Mouse (Mus musculus): ENCODE results near the gene Olfr571. TPM values are rescaled to one million over a fixed set of nuclear protein-coding genes. Genes with fewer than 3 reads are reported as not detected.

The Olfr571 gene
- total RNA-seq (2014; rRNA removed) (not detected in 2 replicates), polyA plus RNA-seq (2012; rRNA removed) (not detected in 2 replicates)

- no peak within 1 kb of the TSS for H3K9ac ChIP-seq (ENCODE audit: low read depth, low read length)
- H3K4me3 ChIP-seq (ENCODE audit: insufficient read depth, low read depth, low read length), result no peak within 1 kb of the TSS
- DNase-seq (ENCODE audit: extremely low read depth, low read depth, low spot score), result no peak
- no peaks in the 10 kb centered on the region for H3K79me2 ChIP-seq (ENCODE audit: control insufficient read depth, insufficient read depth, low read length)
- H3K27me3 ChIP-seq (ENCODE audit: control insufficient read depth, insufficient read depth, low read length), result no peaks in the 10 kb centered on the region
- no peak for TF ChIP-seq POLR2A (IDR thresholded peaks at IDR 0.05; ENCODE audit: extremely low read depth, insufficient read depth, low read length)
- H3K4me1 ChIP-seq (ENCODE audit: control insufficient read depth, insufficient read depth, low read length), result no peaks in the 10 kb centered on the region
- WGBS, result 50% methylated on average over 4 of the region's 4 CpGs
- H3K27ac ChIP-seq (replicated peaks; ENCODE audit: insufficient read depth, low read depth, low read length), result no peak within 1 kb of the TSS
- H3K36me3 ChIP-seq (ENCODE audit: control insufficient read depth, insufficient read depth, low read length), result no peaks in the 10 kb centered on the region
These were observed at the start of gene Olfr571 for GRCm38 (mm10) chr7:102917032-102917875. Gene Olfr571 (minus strand): TSS chr7:102917536.

GRCm38 (mm10) chr7:102962360-102962759 lies 45.0 kb upstream of the Olfr571 start, which contains the start of gene Olfr576:
Gene Olfr576 (plus strand): TSS chr7:102962660.
- 18% methylated on average over 2 of the region's 2 CpGs for WGBS
- H3K27me3 ChIP-seq (ENCODE audit: control insufficient read depth, insufficient read depth, low read length), result no peaks in the 10 kb centered on the region
- no peak within 1 kb of the TSS for H3K9ac ChIP-seq (ENCODE audit: low read depth, low read length)
- H3K36me3 ChIP-seq (ENCODE audit: control insufficient read depth, insufficient read depth, low read length), result no peaks in the 10 kb centered on the region
- TF ChIP-seq CTCF (IDR thresholded peaks at IDR 0.05; ENCODE audit: low read depth, low read length), result no peak
- no peak for TF ChIP-seq POLR2A (IDR thresholded peaks at IDR 0.05; ENCODE audit: extremely low read depth, insufficient read depth, low read length)
- H3K27ac ChIP-seq (replicated peaks; ENCODE audit: insufficient read depth, low read depth, low read length), result no peak within 1 kb of the TSS
- H3K4me3 ChIP-seq (ENCODE audit: insufficient read depth, low read depth, low read length), result no peak within 1 kb of the TSS
- H3K4me1 ChIP-seq (ENCODE audit: control insufficient read depth, insufficient read depth, low read length), result no peaks in the 10 kb centered on the region
- DNase-seq (ENCODE audit: extremely low read depth, low read depth, low spot score), result no peak
- H3K79me2 ChIP-seq (ENCODE audit: control insufficient read depth, insufficient read depth, low read length), result no peaks in the 10 kb centered on the region

GRCm38 (mm10) chr7:102958593-102958992 lies 41.3 kb upstream of the Olfr571 start, which contains the start of gene Olfr575:
Gene Olfr575 (minus strand): TSS chr7:102958775.
- H3K36me3 ChIP-seq (ENCODE audit: control insufficient read depth, insufficient read depth, low read length), result no peaks in the 10 kb centered on the region
- DNase-seq (ENCODE audit: extremely low read depth, low read depth, low spot score), result no peak
- no peak for TF ChIP-seq CTCF (IDR thresholded peaks at IDR 0.05; ENCODE audit: low read depth, low read length)
- no peak for TF ChIP-seq POLR2A (IDR thresholded peaks at IDR 0.05; ENCODE audit: extremely low read depth, insufficient read depth, low read length)
- H3K27ac ChIP-seq (replicated peaks; ENCODE audit: insufficient read depth, low read depth, low read length), result no peak within 1 kb of the TSS
- no peaks in the 10 kb centered on the region for H3K79me2 ChIP-seq (ENCODE audit: control insufficient read depth, insufficient read depth, low read length)
- no peak within 1 kb of the TSS for H3K9ac ChIP-seq (ENCODE audit: low read depth, low read length)
- no peak within 1 kb of the TSS for H3K4me3 ChIP-seq (ENCODE audit: insufficient read depth, low read depth, low read length)
- WGBS, result 11% methylated on average over 1 of the region's 1 CpGs
- H3K27me3 ChIP-seq (ENCODE audit: control insufficient read depth, insufficient read depth, low read length), result no peaks in the 10 kb centered on the region
- H3K4me1 ChIP-seq (ENCODE audit: control insufficient read depth, insufficient read depth, low read length), result no peaks in the 10 kb centered on the region

- Histone ChIP-seq H3K36me3 (ENCODE audit: control insufficient read depth, insufficient read depth, low read length) (no peaks in the 10 kb centered on the region), H3K9ac (ENCODE audit: low read depth, low read length) (no peak overlapping the region), H3K27ac (replicated peaks; ENCODE audit: insufficient read depth, low read depth, low read length) (no peak overlapping the region), H3K27me3 (ENCODE audit: control insufficient read depth, insufficient read depth, low read length) (no peaks in the 10 kb centered on the region), H3K79me2 (ENCODE audit: control insufficient read depth, insufficient read depth, low read length) (no peaks in the 10 kb centered on the region), H3K4me1 (ENCODE audit: control insufficient read depth, insufficient read depth, low read length) (no peaks in the 10 kb centered on the region), H3K4me3 (ENCODE audit: insufficient read depth, low read depth, low read length) (no peak overlapping the region)
- DNase-seq (ENCODE audit: extremely low read depth, low read depth, low spot score), result no peak
- WGBS, result 77% methylated on average over 3 of the region's 3 CpGs
- TF ChIP-seq POLR2A (IDR thresholded peaks at IDR 0.05; ENCODE audit: extremely low read depth, insufficient read depth, low read length) (no peak), CTCF (IDR thresholded peaks at IDR 0.05; ENCODE audit: low read depth, low read length) (no peak)
These were observed 40.8 kb upstream of the Olfr571 start for GRCm38 (mm10) chr7:102958137-102958536.

GRCm38 (mm10) chr7:102950732-102951131 lies 33.4 kb upstream of the Olfr571 start:
- H3K36me3 ChIP-seq (ENCODE audit: control insufficient read depth, insufficient read depth, low read length), result no peaks in the 10 kb centered on the region
- H3K79me2 ChIP-seq (ENCODE audit: control insufficient read depth, insufficient read depth, low read length), result no peaks in the 10 kb centered on the region
- no peak for TF ChIP-seq POLR2A (IDR thresholded peaks at IDR 0.05; ENCODE audit: extremely low read depth, insufficient read depth, low read length)
- no peak for TF ChIP-seq CTCF (IDR thresholded peaks at IDR 0.05; ENCODE audit: low read depth, low read length)
- no peaks in the 10 kb centered on the region for H3K27me3 ChIP-seq (ENCODE audit: control insufficient read depth, insufficient read depth, low read length)
- 29% methylated on average over 1 of the region's 1 CpGs for WGBS
- no peak overlapping the region for H3K27ac ChIP-seq (replicated peaks; ENCODE audit: insufficient read depth, low read depth, low read length)
- H3K4me1 ChIP-seq (ENCODE audit: control insufficient read depth, insufficient read depth, low read length), result no peaks in the 10 kb centered on the region
- H3K4me3 ChIP-seq (ENCODE audit: insufficient read depth, low read depth, low read length), result no peak overlapping the region
- no peak for DNase-seq (ENCODE audit: extremely low read depth, low read depth, low spot score)
- no peak overlapping the region for H3K9ac ChIP-seq (ENCODE audit: low read depth, low read length)

GRCm38 (mm10) chr7:102948167-102948566 lies 30.8 kb upstream of the Olfr571 start, which contains the start of gene Olfr574:
Gene Olfr574 (plus strand): TSS chr7:102948467.
- 96% methylated on average over 1 of the region's 1 CpGs for WGBS
- H3K79me2 ChIP-seq (ENCODE audit: control insufficient read depth, insufficient read depth, low read length), result no peaks in the 10 kb centered on the region

More at GRCm38 (mm10) chr7:102948167-102948566, 30.8 kb upstream of the Olfr571 start, which contains the start of gene Olfr574:
- H3K9ac ChIP-seq (ENCODE audit: low read depth, low read length), result no peak within 1 kb of the TSS
- DNase-seq (ENCODE audit: extremely low read depth, low read depth, low spot score), result no peak
- H3K4me1 ChIP-seq (ENCODE audit: control insufficient read depth, insufficient read depth, low read length), result no peaks in the 10 kb centered on the region
- no peaks in the 10 kb centered on the region for H3K27me3 ChIP-seq (ENCODE audit: control insufficient read depth, insufficient read depth, low read length)
- TF ChIP-seq POLR2A (IDR thresholded peaks at IDR 0.05; ENCODE audit: extremely low read depth, insufficient read depth, low read length) (no peak), CTCF (IDR thresholded peaks at IDR 0.05; ENCODE audit: low read depth, low read length) (no peak)
- H3K4me3 ChIP-seq (ENCODE audit: insufficient read depth, low read depth, low read length), result no peak within 1 kb of the TSS
- no peak within 1 kb of the TSS for H3K27ac ChIP-seq (replicated peaks; ENCODE audit: insufficient read depth, low read depth, low read length)
- no peaks in the 10 kb centered on the region for H3K36me3 ChIP-seq (ENCODE audit: control insufficient read depth, insufficient read depth, low read length)
